Mouse (Mus musculus) heart, adult 9 months (tissue): ENCODE results near the gene Usp24.

Source experiments
- DNase-seq, 2 experiments: peaks; one replicate each; pipeline ENCODE4 v3.0.0; 2022; ENCODE audit warnings: low spot score in 2 of 2

The Usp24 gene

DNA sequence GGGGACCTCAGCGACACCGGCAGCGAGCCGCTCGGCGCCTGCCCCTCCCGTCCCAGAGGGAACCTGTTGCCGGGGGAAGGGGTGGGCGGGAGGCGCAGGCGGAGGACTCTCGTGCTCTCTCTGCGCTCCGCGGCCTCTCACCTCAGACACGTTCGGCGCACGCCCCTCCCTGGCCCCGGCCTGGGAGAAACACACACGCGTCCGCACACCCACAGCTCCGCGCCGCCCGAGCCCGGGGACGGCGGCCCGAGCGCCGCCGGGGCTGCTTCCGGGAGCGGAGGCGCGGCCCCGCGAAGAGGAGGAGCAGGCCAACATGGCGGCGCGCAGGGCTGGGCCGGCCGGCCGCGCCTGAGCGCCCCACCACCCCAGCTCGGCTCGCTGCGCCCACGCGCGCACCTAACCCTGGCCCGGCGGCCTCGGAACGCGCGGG, at the start of gene Usp24:
Gene Usp24 (plus strand): TSS at position 293 of the 430 bp plus-strand sequence.
- DNase-seq: peak; percentile 69 to 81

DNA sequence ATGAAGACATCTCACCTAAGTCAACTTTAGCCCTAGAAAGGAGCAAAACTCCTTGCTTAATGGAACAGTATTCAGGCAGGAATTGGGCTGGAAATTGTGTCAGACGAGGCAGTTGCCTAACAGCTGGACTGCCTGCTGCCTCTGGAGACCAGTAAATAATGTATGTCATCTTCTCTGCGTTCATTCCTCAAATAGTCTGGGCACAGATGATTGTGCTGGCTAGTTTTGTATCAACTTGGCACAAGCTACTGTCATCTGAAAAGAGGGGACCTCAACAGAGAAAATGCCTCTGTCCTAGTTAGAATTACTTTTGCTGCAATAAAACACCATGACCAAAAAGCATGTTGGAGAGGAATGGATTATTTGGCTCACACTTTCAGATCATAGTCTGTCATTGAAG, 39.1 kb upstream of the Usp24 start:
- DNase-seq: no peak

DNA sequence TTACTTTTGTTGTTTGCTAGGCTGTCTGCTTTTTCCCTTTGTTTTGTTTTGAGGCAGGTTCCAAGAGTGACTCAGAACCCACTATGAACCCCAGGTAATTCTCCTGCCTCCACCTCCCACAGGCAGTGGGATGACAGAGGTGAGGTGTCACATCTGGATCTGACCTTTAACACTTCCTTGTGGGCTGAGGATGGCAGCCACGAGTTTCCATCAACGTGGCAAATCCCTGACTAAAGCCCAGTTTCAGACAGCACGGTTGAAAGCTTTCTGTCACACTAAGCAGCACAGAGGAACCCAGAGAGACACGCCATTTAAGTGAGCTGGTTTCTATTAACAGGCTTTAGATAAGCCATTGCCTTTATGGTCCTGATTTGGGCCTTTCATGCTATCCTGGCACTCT, 36.8 kb upstream of the Usp24 start:
- DNase-seq: no peak

DNA sequence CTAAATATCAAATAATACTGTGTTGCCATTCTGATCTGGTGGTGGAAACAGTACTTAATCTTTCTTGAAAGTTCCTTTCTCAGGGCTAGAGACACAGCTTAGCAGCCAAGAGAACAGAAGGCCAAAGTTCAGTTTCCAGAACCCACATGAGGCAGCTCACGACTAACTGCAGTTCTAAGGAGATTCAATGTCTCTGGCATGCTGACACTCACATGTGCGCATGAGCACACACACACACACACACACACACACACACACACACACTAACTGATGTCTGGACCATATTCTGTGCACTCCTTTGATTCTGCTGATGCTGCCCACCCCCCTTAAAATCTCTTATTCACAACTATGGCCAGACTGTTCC, 34.9 kb upstream of the Usp24 start:
- no peak for DNase-seq

DNA sequence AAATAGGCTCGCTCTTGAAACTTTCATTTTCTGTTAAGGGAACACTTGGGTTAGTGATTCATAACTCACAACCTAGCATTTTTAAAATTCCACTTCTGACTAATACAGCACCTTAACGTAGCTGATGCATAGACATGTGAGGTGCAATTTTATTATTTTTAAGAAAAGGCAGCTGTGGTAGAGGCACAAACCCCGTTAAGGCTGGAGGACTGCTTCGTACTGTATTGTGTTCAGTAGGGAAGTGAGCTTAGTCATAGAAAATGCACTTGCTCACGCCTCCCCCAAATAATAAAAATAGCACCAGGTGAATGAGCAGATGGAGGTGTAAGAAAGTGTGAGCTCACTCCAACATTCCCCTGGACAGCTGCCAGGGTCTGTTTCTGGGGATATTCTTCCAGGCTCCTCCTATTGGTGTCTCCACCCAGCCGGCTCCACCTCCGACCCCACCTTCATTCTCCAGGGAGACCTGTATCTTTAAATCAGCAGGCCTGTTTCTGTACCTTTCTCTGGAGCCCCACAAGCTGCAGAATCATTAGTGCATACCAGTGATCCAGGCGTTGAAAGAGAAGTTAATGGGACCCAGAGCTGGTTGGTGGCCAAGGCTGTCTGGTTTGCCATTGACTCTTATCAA, 34.4 kb upstream of the Usp24 start:
- peak in 1 of 2 experiments; percentile 26 for DNase-seq

DNA sequence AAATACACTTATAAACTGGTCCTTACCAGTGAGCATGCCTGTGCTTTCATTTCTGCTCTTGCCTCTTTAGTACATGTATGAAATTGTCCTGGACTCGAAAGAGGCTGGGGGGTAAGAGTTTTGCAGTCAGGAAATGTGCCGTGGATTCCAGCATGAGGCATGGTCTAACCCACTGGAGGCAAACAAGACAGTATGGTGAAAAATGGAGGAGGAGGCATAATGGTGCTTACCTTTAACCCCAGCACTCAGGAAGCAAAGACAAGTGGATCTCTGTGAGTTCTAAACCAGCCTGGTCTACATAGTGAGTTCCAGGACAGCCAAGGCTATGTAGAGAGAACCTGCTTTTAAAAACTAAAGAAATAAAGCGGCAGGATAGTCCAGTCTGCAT, 33.9 kb upstream of the Usp24 start:
- DNase-seq: no peak

DNA sequence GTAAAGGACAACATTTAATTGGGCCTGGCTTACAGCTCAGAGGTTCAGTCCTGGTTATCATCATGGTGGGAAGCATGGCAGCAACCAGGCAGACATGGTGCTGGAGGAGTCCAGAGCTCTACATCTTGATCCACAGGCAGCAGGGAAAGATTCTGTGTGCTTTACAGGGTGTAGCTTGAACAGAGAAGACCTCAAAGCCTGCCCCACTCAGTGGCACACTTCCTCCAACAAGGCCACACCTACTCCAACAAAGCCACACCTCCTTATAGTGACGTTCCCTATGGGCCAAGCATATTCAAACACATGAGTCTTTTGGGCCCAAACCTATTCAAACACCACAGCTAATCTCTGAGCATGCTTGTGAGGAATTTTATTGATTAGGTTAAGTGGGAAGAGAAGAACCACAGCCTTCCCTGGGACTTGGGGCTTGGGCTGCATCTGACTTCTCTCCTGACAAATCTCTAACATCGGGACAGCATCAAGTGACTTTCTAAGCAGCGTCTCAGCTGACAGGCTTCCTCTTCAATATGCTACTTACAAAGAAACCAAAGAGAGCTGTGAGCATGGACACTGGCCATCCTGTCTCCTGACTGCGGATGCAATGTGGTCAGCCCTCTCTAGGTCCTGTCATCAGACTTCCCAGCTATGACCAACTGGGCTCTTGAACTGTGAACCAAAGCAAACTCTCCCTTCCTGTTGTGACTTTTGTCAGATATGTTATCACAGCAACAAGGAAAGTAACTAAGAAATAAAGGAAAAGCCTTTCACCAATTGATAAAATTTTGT, 28.9 kb upstream of the Usp24 start:
- DNase-seq: no peak

DNA sequence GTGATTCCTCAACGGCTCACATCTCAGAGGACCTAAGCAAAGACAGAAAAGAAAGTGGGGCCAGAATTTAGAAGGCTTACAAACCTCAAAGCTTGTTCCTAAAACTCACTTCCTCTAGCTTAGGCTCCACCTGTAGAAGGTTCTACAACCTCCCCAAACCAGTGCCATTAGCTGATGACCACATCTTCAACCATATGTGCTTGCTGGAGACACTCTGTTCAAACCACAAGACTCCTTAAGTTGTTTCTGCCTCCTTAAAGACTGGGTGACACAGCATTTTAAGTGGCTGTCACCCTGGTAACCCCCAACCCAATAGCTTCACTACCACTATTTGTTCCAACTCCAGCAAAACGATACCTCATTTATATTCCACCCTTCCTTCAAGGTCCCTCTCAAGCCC, 25.8 kb upstream of the Usp24 start:
- no peak for DNase-seq

DNA sequence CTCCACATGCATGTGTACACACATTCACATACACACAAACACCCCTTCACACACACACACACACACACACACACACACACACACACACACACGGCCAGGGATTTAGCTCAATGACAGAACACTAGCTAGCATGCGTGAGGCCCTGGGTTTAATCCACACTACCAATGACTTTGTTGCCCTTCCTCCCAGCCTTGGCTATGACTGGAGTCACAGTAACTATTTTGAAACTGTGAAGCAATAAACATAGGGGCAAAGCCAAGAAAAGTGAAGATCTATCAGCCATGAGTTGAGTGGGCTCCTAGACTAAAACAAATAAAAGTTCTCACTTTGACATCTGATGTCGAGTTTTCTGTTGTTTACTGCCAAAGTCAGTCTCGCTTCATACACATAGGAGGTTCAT, 23.2 kb upstream of the Usp24 start:
- DNase-seq: no peak

DNA sequence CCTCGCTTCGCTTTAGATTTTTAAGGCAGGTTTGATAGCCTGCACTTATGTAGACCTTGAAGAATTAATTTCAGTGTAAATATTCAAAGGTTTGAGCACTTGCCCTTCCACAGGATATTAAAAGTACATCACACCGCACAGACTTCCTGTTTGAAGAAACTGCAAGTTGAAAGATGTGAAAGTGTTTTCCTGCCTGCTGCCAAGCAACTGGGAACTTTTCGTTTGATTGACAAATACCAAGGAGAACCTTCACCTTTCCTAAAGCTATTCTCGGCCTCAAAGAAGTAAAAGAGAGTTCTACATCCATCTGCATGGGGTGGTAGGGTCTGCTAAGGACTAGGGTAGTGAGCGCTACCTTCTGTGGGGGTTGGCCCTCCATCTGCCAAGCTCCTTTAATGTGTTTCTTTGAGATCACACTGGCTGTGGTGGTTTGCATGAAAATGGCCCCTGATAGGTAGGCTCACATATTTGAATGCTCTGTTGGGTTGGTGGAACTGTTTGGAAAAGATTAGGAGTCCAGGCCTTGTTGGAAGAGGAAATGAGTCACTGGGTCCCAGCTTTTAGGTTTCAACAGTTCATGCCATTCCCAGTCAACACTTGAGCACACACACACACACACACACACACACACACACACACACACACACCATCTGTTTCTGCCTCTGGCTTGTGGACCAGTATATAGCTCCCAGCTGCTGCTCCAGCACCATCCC, 22.5 kb upstream of the Usp24 start:
- DNase-seq: no peak

DNA sequence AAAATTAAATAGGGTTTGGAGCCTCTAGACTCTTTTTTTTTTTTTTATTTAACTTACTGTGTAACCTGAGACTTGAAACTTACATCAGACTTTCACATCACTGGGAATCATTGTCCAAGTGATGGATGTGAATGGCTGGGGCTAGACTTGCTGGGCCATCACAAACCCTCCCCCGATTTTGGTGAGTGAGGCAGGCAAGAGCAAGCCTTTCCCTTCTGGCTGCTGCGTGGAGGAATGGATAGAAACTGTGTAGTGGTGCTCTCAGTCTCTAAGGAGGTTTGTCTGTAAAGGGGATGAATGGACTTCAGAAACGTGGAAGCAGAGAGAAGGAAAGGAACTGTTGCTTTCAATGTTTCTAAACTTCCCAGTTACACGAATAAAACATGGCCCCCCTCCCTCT, 20.3 kb upstream of the Usp24 start:
- DNase-seq: no peak

DNA sequence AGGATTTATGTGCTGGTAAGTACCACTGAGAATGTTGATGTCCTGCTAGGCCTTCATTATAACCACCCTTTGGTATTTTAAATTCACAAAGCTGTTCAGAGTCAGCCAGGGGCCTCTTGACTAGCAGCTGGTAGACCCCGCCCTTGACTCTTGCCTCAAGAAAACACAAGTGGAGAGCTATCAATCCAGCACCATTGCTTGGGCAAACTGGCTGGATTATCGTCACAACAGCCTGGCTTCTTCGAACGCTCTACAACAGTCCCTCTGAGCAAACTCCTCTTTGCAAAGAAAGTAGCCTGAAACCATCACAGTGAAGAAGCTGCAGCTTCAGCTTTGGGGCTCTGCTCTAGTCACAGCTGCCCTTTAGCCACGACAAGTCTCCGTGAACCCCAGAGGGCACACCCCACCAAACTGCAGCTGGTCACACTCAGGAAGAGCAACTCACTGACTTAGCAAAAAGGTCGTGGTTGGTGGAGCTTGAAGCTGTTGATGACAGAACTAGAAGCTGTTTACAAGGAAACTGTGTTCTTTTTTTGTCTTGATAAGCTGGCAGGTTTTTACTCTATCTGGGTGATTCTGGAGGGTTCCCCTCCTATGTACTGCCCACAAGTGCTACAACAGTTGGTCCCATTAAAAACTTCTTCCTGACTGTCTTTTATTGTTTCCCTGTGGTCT, 19.5 kb upstream of the Usp24 start:
- peak in 1 of 2 experiments; percentile 60 for DNase-seq

DNA sequence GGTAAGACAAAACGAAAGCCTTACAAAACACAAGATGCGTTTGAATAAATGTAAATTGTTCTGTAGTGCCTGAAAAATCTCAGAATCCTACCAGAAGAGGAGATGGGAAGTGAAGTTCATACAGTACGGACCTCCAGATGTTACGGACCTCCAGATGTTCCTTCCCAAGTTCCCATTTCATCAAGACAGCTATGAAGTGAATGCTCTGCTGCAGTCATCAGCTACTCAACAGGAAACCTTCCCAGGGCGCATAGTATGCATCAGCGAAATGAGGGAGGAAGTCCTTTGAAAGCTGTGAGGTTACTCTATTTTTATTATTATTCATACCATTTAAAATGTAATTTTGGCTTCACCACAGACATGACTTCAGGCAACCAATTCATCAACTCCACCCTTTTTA, 14.7 kb upstream of the Usp24 start:
- DNase-seq: peak in 1 of 2 experiments; percentile 52

DNA sequence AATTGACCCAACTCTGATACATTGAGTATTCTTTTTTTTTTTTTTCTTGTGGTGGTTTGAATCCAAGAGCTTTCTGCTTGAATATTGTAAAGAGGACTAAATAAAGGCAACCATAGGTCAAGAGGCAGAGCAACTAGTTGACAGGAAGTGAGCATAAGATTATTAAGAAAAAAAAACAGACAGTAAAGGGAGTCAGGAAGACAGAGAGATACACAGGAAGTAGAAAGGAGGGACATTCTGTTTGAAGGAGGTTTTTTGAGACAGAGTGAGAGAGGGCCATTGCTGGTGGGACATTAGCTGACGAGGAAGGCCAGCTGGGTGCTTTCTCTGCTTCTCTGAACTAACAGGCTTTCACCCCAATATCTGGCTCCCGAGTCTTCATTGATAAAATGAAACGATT, 7.9 kb upstream of the Usp24 start:
- DNase-seq: no peak

DNA sequence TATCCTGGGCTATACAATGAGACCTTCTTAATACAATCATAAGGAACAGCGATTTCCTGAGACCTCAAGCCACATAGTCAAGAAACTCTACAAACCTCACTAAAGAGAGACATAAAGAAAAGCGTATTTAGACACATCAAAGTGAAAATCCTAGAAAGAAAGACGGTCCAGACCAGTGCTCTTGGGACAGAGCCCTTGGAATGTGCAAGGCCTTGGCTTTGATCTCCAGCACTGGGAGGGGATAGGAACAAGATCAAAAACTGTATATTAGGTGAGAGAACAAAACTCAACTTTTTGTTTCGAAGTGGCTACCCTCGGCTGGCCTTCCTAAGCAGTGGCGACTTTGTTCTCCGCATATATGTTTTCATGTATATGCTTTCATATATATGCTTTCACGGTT, 3.4 kb upstream of the Usp24 start:
- DNase-seq: no peak

DNA sequence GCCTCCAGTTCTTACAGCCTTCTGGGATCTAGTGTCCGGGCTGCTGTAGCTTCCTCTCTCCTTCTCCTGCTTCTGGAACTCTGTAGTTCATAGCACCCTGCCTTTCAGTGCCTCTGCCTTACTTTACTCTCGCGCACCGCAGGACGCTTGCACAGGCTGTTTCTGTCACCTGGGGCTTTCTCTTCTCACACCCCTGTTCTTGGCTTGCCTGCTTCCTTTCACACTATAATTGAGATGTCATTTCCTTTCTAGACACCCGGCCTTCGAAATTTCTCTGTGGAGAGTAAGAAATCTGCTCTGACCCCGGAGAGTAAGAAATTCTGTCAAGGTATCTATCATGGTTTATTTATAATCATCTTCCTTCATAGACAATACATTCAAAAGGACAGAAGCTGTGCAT, 2.9 kb upstream of the Usp24 start:
- no peak for DNase-seq

DNA sequence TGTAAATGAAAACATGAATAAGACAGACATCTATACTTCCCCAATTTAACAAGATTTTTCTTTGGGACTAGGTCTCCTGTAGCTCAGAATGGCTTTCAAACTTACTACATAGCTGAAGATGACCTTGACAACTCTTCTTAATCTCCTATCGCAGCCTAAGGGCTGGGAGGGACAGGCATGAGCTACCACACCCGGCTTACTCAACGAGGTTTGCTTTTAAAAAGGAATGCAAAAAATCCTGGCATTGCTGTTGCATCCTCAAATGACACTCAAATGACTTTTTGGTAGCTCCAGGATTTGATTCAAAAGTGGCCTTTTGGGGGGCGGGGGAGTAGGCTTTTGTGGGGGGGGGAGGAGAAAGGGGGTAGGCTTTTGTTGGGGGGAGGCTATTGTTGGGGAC, 2.1 kb upstream of the Usp24 start:
- no peak for DNase-seq

DNA sequence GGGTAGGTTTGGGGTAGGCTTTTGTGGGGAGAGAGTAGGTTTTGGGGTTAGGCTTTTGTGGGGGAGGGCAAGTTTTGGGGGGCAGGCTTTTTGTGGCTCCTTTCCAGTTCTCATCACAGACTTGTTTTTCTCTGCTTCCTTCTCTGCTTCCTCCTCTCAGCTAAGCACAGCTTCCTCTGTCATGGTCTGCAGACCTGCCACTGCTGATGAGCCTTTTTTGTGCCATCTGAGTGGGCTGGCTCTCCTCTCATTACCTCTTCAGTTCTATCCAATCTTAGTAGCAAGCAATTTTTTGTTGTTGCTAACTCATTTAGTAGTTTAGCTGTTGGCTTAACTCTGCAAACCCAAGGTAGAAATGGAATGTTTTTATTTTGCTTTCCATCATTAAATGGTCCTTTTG, 1.7 kb upstream of the Usp24 start:
- DNase-seq: no peak

DNA sequence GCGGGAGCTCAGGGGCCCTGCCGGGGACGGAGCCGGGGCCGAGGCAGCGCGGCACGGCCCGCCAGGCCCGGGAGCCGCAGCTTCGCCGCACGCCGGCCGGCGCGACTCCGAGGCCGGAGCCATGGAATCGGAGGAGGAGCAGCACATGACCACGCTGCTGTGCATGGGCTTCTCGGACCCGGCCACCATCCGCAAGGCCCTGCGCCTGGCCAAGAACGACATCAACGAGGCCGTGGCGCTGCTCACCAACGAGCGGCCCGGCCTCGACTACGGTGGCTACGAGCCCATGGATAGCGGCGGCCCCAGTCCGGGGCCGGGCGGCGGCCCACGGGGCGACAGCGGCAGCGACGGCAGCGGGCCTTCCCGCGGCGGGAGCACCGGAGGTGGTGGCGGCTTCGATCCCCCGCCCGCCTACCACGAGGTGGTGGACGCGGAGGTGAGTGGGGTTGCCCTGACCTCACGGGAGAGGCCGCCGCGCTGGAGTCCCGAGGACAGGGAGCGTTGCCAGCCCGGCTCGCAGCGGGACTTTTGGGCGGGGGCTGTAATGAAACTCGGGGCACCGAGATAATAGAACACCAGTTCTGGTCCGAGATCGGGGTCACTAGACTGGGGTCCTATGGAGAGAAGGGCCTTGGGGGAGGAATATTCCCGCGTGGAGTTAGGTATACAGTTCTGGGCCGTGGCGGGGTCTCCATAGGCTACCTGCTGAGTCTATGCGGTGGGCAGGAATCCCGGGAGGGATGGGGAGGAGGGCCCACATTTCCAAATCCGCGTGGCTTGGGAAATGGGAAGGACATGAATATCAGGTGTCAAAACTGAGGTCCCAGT, 552 bp downstream of the Usp24 start:
- DNase-seq: peak; percentile 46 to 51

DNA sequence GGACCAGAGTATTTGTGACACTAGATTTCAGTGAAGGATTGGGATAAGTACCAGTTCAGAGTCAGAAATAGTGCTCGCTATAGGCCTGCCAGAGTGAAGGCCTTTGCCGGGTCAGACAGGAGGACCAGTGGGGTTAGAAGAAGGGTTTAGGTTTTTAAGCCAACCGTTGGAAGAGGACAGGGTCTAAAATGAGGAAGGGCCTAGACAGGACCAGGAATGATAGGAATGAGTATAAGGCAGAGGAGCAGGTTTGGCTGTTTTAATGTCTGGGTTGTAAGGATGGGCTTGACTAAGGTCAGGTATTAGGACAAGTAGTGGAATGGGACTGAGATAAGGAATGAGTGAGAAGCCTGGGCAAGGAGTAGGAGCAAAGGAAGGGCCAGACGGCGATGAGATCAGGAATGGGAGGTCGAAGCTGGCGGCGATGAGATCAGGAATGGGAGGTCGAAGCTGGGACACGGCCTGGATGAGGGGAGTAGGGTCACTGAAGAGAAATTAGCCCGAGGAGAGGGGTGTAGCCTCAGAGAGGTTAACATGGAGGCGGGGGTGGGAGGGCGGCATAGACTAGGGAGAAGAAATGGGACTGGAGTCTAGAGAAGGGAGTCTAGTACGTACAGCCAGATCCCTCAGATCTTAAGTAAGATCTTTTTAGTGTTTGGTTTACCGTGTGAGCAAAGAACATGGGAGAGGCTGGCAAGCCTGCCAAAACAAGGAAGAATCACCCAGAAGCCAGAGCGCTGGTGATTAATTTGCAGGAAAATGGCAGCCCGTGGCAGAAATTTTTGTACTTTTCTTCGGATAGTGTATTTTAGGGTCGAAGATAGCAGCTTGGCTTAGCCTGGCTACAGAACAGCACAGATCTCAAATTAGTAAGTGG, 1.4 kb downstream of the Usp24 start:
- DNase-seq: no peak

DNA sequence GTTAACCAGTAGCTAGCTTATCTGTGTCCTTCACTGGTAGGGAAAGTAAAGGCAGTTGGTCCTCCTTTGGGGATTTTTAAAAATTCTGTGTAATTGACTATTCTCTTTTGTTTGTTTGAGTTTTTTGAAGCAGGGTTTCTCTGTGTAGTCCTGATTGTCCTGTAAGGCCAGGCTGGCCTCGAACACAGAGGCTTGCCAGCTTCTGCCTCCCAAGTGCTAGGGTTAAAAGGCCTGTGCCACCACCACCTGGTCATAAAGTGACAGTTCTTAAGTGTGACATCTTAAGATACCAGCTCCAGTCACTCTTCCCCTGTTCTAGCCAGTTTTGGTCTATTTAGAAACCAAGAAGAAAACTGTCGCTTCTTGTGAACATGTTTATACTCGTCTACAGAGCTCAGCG, 2.2 kb downstream of the Usp24 start:
- no peak for DNase-seq
